Mouse (Mus musculus) right cerebral cortex, postnatal 25 days (tissue): ENCODE data around the gene Phf13.

ENCODE experiments used
- DNase-seq: peaks from one replicate; pipeline ENCODE4 v3.0.0; 2022

Gene Phf13

DNA sequence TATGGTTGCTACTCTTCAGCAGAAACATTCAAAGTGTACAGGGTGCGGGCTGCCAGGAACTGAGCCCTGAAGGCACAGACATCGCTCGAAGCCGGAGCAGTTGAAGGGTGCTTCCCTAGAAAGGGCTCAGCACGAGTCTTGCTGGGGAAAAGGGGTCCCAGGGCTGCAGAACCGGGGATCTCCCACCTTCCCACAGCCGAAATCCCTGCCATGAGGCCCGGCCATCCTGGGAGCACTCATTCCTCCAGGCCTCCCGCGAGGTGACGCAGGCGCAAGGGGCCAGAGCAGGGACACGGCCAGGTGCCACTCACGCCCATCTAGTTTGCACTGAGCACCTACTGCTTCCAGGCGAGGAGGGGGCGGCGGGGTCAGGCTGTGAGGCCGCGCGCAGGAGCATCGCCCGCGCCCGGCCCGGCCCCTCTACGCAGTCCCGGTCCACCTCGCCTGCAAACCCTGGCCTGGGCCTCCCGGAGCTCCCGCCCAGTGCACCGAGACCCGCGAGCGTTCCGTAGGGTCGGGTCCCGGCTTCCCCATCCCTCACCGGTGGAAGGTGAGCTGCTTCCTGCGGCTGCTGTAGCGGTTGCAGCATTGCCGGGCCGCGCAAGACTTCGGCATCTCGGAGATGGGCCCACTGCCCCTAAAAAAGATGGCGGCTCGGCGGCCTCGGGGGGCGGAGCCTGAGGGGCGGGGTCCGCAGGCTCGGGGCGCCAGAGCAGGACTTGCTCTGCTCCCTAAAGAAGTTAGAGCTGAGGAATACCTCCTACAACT lies 7.5 kb downstream of the Phf13 start, which contains the start of gene Thap3:
TSS of gene Thap3 (minus strand) at position 656 of the 768 bp plus-strand sequence.
- peak; percentile 85 for DNase-seq

DNA sequence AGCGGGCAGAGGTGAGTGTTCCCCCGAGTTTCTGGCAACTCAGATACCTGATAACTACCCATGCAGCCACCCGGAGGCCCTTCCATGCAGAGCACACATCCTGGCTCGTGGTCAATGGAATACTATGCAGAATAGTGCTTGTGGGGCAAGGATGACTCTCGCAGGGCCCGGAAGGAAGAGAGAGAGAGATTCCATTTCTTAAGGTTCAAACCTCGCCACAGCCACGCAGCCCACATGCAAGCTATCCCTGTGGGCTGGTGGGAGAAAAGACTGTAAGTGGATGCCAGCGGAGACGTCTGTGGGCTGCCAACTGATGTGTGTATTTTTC lies 8.1 kb downstream of the Phf13 start:
- no peak for DNase-seq

DNA sequence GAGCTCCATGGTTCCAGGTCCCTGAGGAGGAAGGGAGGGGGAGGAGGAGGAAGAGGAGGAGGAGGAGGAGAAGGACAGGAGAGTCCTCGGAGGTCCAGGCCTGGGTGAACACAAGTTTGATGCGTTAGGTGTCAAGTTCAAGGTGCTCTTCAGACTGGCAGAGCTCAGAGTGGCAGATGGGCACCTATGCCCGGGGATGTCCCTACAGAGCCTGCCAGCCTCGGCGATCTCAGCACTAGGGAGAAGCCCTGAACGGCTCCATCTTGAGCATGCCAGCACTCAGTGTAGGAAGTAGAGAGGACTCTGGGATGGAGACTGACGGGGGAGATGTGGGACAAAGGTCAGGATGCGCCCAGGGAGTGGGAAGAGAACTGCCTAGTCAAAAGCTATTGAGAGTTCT lies 9.4 kb downstream of the Phf13 start:
- no peak for DNase-seq

DNA sequence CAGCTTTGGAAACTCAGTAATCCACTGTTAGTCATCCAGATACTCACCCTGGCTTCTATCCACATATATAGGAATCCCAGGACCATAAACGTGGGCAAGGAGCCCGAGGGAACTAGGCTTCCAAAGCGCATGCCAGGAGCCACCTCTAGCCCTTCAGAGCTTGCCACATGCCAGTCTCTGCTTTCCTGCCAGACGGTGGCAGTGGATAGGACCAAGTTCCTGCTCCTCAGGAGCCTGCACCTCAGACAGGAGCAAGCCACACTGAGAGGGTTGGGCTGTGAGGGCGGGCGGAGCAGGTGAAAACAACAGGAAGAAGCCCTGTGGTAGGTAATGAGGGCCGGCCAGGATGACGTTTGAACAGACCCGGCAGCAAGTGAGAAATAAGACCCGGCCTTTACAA lies 10.2 kb downstream of the Phf13 start:
- no peak for DNase-seq

DNA sequence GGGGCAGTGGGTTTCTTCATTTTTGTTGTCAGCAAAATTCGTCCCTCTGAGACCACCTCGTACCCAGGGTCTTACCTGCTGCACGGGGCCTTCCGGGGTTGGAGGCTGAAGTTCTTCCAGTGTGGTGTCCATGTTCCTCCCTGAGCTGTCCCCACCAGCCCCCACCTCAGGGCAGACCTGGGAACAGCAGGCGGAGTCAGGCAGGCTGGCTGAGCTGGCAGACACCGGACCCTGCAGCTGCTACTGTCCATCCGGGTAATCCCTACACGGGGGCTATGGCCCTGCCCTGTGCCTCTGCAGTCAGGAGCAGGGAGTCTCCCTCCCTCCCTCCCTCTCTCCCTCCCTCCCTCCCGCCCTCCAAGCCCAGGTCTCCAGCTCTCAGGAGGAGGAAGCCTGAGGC lies 12.5 kb downstream of the Phf13 start:
- no peak for DNase-seq

DNA sequence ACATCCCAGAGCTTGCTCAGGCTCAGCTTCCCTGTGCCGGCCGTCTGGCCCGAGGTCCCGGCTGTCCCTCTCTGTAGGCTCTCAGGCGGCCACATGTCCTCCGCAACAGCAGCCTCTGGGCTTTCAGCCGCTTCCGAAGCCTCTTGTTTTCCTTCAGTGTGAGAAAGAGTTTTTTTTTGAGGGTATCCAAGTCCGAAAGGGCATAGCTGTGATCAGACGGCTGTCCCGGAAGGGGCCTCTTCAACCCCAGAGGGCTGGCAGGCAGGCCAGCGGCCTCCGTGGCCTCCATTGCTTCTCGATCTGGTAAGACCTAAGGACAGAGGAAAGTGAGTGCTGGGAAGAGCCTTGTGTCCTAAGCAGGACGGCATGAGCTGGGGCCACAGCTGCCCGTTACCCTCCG lies 13.0 kb downstream of the Phf13 start:
- no peak for DNase-seq

DNA sequence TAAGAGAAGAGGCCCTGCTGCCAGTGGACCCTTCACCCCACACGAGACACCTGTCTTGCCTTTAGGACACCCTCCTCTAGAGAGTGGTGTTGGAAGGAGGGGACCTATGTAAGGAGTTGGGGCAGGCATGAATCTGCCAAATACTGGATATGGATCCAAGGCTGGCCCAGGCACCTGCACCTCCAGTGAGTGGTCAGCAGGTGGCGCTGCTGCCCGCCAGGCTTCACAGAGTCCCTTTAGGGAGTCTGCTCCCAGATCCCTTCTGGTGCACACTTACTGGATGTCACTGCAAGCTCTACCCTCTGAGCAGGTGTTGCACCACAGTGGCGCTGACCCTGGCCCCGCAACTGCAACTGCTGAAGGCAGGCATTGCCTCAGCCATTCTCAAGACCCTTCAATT lies 14.7 kb downstream of the Phf13 start:
- peak; percentile 75 for DNase-seq

DNA sequence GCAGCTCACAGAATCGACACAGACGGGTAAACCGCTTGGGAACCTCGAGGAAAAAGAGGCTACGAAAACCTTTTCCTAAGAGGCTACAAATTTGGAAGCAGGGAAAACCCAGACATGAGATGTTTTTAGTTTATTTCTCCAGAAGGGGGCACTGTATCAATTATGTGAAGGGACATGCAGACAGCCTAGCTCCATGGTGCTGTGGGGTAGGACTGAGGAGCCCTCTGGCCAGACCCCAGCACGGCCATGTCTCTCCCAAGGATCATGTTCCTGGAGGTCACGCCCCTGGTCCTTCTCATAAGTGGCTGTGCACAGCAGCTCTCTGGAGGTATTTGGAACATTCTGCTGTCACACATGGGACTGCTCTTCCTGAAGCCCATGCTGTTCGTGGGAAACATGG lies 15.4 kb downstream of the Phf13 start:
- DNase-seq = no peak

DNA sequence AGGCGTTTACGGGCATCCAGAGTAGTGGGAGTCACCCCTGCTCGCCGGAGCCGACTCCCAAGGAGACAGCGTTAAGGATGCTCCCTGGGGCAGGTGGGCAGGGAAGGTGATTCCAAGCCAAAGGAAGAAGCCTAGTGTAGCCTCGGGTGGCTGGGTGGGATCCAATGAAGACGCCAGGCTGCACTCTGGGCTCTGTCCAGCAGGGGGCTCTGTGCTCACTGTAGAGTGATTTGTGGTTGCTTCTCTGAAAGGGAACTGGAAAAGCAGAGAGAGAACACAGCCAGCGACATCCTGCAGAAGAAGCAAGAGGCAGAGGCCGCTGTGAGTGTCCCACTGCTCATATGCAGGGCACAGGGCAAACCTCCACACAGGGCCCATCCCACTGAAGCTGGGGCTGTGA lies 18.3 kb downstream of the Phf13 start:
- DNase-seq = peak; percentile 80

DNA sequence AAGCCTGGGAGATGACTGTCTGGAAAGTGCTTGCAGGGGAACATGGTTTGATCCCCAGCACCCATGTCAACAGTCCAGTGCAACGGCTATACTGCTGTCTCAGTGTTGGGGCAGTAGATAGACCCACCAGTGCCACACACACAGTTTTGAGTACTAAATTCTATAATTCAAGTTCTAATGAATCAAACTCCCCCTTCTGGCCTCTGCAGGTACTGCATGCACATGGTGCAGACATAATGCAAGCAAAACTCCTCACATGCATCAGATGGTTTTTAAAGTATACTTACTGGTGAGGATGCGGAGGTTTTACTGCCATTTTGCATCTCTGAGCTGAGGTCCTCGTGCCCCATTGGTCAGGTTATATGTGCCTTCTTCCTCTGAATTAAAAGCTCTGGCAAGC lies 20.6 kb downstream of the Phf13 start:
- DNase-seq = no peak

DNA sequence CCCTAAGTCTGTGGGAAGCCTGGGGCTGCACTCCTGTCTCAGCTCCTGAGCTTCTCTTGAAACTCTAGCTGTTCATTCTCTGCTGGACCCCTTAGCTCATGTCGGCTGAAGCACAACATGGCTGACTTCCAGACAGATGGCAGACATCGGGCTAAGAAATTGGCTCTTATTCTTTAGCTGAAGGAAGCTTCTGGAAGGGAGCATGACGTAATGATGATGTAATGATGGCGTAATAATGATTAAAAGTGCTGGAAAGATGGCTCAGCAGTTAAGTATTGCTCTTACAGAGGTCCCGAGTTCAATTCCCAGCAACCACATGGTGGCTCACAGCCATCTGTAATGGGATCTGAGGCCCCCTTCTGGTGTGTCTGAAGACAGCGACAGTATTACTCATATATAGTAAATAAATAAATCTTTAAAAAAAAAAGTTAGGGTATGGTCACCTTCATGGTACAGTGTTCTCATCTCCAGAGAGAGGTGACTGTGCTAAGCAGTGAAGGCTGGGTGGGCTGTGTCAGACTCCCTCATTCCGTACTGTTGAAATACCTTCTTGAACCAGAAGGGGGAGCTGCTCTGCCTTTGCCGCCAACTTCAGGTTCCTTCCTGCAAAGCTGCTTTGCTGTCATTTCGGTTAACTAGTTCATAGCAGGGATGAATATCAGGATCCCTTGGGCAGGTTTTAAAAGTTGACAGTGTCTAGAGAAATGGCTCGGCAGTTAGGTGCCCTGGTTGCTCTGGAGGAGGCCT lies 23.7 kb downstream of the Phf13 start:
- no peak for DNase-seq

DNA sequence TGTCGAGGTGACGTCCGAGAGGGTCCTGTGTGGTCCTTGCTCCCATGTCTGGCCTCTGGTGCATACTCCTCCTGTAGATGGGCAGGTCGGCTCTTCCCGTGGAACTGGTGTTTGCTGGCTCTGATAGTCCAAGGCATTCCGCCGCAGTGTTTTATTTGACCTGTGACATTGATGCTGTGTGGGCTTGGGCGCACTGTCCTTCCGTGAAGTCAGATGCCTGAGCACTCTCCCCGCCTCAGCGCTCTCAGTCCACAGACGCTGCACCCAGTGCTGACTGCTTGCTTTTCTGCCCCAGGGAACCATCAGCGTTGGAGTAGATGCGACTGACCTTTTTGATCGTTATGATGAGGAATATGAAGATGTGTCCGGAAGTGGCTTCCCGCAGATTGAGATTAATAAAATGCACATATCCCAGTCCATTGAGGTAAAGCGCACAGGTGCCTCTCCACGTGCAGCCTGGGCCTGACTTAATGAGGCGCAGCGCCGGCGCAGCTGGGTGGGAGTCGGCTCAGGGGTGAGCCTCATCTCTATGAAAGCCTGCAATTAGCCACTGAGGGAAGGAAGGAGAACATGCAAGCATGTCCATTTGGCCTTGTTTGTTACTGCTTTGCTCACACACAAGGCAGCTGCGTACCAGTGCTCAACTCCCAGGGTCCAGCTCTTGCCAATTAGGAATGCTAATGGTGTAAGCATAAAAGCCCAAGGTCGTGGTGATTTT lies 27.7 kb downstream of the Phf13 start:
- no peak for DNase-seq

DNA sequence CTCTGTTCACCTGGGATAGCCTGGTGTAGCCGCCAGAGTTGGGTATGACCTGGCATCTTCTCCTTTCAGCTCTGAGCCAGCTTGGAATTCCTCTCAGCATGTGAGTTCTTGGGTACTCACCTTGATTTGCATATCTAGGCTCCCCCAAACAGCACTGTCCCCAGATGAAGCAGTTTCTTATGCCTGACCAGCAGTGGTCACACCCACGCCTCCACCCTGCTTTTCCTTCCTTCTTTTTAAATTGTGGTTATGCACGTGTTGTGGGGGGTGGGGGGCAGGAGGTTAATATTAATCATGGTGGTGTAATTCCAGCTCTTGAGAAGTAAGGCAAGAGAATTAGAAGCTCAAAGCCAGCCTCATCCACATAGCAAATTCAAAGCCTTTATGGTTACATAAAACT lies 33.2 kb downstream of the Phf13 start:
- DNase-seq = no peak

DNA sequence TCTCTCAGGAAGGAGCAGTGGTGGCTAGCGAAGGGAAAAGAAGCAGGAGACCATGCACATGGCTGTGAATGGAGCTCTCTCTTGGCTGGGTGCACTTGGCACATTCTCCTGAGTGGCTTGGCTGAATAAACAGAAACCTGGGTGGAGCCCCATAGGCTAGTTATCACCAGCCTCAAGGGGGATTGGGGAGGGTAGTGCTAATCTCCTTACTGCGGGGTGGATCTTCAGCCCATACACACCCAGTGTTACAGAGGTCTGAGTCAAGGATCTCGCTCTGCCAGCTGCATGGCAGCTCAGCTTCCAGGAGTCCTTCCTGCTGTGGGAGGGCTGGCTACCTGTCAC lies 35.6 kb downstream of the Phf13 start:
- DNase-seq = no peak

DNA sequence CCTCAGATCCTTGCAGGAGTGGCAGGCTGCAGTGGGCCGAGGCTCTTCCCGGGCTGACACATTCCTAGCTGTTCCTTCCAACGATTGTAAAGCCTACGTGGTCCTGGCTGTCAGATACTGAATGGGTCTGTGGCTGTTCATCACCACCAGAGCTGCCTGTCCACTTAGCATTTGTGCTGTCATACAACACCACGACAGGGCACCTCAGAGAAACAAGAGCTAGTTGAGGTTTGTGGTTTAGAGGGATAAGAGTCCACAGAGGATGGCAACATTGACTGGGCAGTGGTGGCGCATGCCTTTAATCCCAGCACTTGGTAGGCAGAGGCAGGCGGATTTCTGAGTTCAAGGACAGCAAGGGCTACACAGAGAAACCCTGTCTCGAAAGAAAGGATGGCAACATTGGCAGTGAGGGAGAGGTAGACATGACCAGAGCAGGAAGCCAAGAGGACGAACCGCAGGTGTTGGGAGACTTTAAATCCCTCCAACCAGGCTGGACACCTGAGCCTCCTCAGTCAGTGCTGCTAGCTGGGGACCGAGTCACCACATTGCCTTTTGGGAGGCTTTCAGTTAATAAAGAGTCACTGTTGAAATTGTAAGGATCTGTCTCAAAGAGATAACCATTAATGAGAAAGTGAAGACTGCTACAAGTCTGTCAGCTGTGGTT lies 36.1 kb downstream of the Phf13 start:
- no peak for DNase-seq

DNA sequence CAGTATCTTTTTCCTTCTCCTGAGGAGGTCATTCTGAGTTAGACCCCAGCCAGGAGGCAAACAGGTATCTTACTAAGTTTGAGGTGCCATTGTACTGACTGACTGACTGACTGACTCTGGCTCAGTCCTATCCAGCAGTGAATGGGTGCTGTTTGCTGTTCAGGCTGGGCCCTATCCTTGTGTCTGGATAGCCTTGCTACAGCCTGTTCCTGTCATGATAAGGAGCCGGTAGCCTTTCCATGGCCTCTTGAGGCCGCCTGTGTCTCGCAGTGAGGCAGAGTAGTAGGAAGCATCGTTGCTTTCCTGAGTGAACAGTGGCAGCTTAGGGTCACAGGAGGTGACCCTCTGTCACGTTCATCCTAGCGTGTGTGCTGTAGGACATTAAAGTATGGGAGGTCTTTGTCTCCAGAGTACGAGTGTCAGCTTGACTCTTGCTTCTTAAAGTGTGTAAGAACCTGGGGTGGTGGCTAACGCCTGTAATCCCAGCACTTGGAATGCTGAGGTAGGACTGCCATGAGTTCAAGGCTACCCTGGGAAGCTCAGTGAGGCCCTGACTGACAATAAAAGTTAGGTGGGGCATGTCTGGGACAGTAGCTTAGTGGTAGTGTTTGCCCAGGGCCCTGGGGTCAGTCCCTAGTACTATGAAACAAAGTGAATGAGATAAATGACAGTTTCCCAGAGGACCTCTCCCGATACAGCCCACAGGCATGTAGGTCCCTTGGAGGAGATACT lies 38.3 kb downstream of the Phf13 start:
- DNase-seq = no peak

DNA sequence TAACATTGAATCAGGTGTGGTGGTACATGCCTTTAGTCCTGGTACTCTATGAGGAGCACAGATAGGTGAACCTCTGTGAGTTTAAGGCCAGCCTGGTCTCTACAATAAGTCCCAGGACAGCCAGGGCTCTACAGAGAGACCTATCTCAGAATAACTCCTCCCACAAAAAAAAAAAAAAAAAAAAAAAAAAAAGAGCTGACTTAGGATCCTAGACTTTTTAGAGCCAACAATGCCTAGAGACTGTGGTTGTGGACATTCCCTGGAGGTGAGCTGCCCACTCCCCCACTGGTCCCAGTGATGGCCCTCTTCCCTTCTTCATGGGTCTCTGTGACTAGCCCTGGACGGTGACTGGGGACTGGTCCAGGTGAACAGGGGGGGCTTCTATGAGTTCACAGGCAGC lies 40.3 kb downstream of the Phf13 start:
- DNase-seq = no peak

DNA sequence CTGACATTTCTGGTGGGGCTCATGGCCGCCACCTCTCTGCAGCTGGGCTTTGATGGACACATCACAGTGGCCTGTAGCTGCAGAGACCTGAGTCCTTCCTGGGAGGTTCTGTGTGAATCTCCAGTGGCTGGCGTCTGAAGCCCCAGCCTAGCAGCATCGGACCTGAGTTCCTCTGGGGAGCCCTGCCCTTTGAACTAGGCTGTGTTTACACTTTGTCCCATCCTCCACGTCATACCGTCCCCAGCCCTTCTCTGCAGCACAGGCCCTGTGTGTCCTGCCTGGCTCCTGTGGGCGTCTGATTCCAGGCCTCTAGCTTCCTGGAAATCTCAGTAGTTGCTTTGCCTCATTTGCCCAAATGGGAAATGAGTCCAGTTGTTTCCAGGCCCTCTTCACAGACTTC lies 42.8 kb downstream of the Phf13 start:
- no peak for DNase-seq

DNA sequence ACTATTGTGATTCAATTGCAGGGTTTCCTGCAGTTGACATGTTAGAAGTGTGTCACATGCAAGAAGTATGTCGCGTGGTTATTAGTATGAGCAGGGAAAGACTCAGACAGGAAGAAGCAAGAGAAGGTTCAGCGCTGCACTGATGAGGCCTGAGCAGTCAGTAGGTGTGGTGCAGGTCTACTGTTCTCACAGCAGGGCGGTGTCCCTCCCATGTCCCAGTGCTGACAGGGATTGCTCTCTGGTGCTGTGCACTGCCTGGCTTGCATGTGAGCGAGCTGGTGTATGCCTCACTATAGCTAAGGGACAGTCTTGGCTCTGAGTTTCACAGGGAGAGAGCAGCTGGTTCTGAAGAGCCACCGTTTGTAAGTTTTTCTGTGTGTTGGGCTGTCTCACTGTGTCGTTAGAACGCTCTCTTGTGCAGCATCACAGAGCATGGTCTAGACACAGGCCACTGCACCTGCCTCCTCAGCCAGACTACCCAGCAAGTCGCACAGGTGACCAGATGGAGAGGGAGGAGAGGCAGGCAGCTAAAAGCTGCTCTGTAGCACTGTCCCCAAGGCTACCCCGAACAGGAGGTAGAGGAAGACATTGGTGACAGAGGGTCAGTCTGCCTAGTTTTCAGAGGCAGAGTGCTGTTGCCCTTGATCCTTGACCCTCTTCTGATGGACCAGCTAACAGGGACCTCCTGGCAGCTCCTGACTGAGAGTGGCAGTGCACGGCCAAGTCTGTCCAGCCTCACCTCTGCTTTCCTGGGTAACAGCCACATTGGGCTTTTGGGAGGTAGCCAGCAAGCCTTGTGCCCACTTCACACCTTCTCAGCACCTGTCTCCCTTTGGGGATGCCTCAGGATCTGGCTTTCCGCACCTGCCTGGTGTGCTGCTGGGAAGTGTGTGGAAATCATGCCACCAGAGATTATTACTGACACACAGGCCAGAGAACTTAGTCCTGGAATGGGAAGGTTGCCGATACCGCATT lies 47.3 kb downstream of the Phf13 start:
- no peak for DNase-seq

DNA sequence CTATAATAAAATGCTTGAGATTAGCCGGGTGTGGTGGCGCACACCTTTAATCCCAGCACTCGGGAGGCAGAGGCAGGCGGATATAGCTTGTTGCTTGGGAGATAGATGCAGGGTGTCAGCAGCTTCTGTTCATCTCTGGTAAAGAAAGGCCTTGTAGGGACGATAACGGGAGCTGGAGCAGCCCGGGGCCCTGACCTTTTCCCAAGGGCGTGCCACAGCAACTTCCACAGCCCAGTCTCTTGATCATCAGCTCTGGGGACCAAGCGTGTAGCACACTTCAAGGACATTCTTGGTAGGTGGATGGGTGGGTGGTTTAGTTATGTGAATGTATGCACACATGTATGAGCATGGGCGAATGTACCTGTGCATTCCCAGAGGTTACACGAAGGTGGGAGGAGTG lies 49.8 kb downstream of the Phf13 start:
- DNase-seq = no peak
